In the genomic region with DNA sequence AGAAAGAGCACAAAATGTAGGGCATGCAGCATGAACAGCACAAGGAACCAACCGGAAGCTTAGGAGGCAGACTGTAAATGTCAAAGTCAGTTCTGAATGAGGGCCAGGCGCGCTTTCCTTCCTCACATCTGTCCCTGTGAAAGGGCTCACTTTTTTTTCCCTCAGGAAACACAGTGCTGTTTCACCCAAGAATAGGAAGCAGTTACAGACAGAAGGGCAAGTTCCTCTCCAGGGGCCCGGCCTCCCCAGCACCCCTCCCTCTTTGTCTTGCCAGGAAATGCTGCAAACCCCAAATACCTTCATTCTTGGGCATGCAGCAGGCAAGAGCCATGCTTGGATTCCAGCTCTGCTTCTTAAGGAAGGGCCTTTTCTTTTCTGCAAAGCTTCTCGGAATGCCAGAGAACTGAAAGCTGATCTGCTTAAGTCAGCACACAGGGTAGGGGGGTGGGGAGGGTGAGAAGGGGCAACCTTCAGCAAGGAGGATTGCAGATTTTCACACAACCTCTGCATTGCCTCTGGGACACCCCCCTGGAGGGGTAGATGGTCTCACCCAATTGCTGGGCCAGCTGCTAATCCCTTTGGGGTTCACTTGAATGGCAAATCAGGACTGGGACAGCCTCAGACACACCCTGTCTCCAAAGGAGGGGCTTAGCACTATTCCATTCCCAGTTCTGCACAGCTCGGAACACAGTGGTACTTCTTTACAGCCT, we compare ENCODE assay signal across 8 mouse cellular contexts.
DNase-seq lines count a peak whose midpoint lies in the region; ATAC-seq and TF ChIP-seq lines count a peak whose summit lies in the region.
"Had no signal": no experiment of that assay in that cellular context is flagged by ENCODE, and none has a peak within 500 bp of the region (broad histone marks: within the 10 kb centered on the region; RNA-seq: fewer than 3 reads in every experiment).

No protein-coding gene starts in this region.

- H3K4me2 ChIP-seq in heart, embryonic 15.5 days, result no peak overlapping the region
- peak overlapping the region; percentile 37 for H3K4me2 ChIP-seq in limb, embryonic 14.5 days (replicated peaks; ENCODE audit: low read depth, low read length, severe bottlenecking)

- peak; percentile 50; the same call in 1 of the 2 replicates for ATAC-seq in heart, embryonic 15.5 days (replicated peaks; ENCODE audit: insufficient number of reproducible peaks, insufficient read depth, low FRiP score, low read depth)
- peak; percentile 80 for ATAC-seq in limb, embryonic 14.5 days (ENCODE audit: low FRiP score, low read depth)

- DNase-seq in ES-CJ7 (ENCODE audit: low read depth, low spot score) (peak; percentile 83), WW6 (ENCODE audit: low read depth, low spot score) (peak; percentile 55)
- peak; percentile 18 for DNase-seq in limb, embryonic 14.5 days (ENCODE audit: low spot score)
- no peak for DNase-seq in thymus, adult 18-20 months
- DNase-seq in testis, postnatal 14 days (ENCODE audit: low spot score), result no peak
- DNase-seq in spleen, postnatal 4 days (ENCODE audit: low spot score in 2 of 2), result no peak

- peaks cover 14% of the 10 kb centered on the region for H3K27me3 ChIP-seq in heart, embryonic 15.5 days
- no peaks in the 10 kb centered on the region for H3K27me3 ChIP-seq in limb, embryonic 14.5 days (ENCODE audit: control insufficient read depth, insufficient read depth, low read length)

- H3K9me3 ChIP-seq in heart, embryonic 15.5 days (replicated peaks), result no peaks in the 10 kb centered on the region
- no peaks in the 10 kb centered on the region for H3K9me3 ChIP-seq in limb, embryonic 14.5 days (ENCODE audit: control insufficient read depth, low read length)

- no peak overlapping the region for H3K4me3 ChIP-seq in heart, embryonic 15.5 days
- H3K4me3 ChIP-seq in limb, embryonic 14.5 days (replicated peaks; ENCODE audit: low read length), result no peak overlapping the region

- H3K9ac ChIP-seq in heart, embryonic 15.5 days, result no peak overlapping the region
- no peak overlapping the region for H3K9ac ChIP-seq in limb, embryonic 14.5 days (ENCODE audit: low read depth, low read length, severe bottlenecking)

- H3K4me1 ChIP-seq in heart, embryonic 15.5 days (replicated peaks), result 0 out of 2 replicates have a peak, but pooled peaks cover 2% of the 10 kb centered on the region
- peaks cover 8% of the 10 kb centered on the region; the same call in 1 of the 2 replicates for H3K4me1 ChIP-seq in limb, embryonic 14.5 days (ENCODE audit: control insufficient read depth, insufficient read depth, low read length)

- H3K36me3 ChIP-seq in heart, embryonic 15.5 days, result no peaks in the 10 kb centered on the region
- H3K36me3 ChIP-seq in limb, embryonic 14.5 days (ENCODE audit: control insufficient read depth, insufficient read depth, low read length), result no peaks in the 10 kb centered on the region

- WGBS in heart, embryonic 15.5 days, result 36% methylated on average over 6 of the region's 6 CpGs
- 29% methylated on average over 6 of the region's 6 CpGs for WGBS in limb, embryonic 14.5 days

- no peak for TF ChIP-seq POLR2A in limb, embryonic 14.5 days (IDR thresholded peaks at IDR 0.05; ENCODE audit: borderline replicate concordance, extremely low read depth, insufficient read depth, insufficient read length)

- H3K27ac ChIP-seq in heart, embryonic 15.5 days, result peak overlapping the region; percentile 54
- peak overlapping the region; percentile 75 for H3K27ac ChIP-seq in limb, embryonic 14.5 days (replicated peaks; ENCODE audit: low read depth, low read length)
- H3K27ac ChIP-seq: macrophage had no signal

Comparison
In these comparisons a context has a peak if more than half of its experiments do, and no peak if none do; other contexts are left out.
1. DNase-seq: peak in ES-CJ7 (single experiment), WW6 (single experiment) and limb, embryonic 14.5 days (single experiment); none in thymus, adult 18-20 months (0 of 2), testis, postnatal 14 days (single experiment) and spleen, postnatal 4 days (0 of 2).